Mouse (Mus musculus): ENCODE data around the gene Zfp746. TPM values are rescaled to one million over a fixed set of nuclear protein-coding genes. Genes with fewer than 3 reads are reported as not detected.

Gene Zfp746
- total and polyA plus RNA-seq, 3 experiments, result 13.2 to 34.2 (median 14.8) TPM

DNA sequence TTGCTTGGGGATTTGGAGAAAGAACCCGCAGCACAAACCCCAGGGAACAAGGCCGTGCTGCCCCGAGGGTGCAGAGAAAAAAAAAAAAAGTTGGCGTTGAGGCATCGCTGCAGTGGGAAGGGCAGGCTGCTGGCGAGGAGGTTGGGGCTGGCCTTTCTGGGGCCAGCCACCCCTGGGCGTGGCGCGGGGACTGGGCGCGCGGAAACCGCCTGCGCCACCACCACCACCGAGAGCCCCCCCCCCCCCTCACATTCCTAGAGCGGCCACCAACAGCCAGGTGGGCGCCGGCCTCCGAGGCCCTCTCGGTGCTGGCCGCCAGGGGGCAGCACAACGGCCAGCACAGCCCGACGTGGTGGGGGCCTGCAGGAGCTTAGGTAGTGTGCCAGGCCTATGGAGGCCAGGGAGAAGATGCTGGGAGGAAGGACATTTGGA lies 70.3 kb downstream of the Zfp746 start:
- Histone ChIP-seq H3K4me1 (ENCODE audit: insufficient read depth, low read depth, low read length) (peaks cover 13% of the 10 kb centered on the region), H3K9me3 (replicated peaks) (no peaks in the 10 kb centered on the region), H3K27me3 (ENCODE audit: insufficient read depth, low read length) (0 out of 2 replicates have a peak, but pooled peaks cover 3% of the 10 kb centered on the region), H3K4me3 (ENCODE audit: low read depth, low read length) (peak overlapping the region; percentile 62; the same call in 1 of the 2 replicates), H3K36me3 (replicated peaks) (peaks cover 29% of the 10 kb centered on the region)
- TF ChIP-seq CTCF (IDR thresholded peaks at IDR 0.05; ENCODE audit: low read depth, low read length), result peak; percentile 68; the same call in 1 of the 2 replicates
- TF ChIP-seq GATA1 (IDR thresholded peaks at IDR 0.05; ENCODE audit: borderline replicate concordance, low read length), result no peak
- DNase-seq (ENCODE audit: low spot score), result peak; percentile 86
- ATAC-seq (ENCODE audit: extremely low read depth, insufficient number of reproducible peaks, low FRiP score, poor library complexity, severe bottlenecking), result peak; percentile 40; the same call in 1 of the 2 replicates

Other genes with a start within 250 kb of the Zfp746 start
- 11.1 and 14.3 TPM in 2 replicates for gene Zfp282, start 209.4 kb downstream of the Zfp746 start, total RNA-seq (2014; fragmentation: Nextera tagmentation)
- gene Zfp282, start 209.4 kb downstream of the Zfp746 start, total RNA-seq (2017), result 13.3 and 13.6 TPM in 2 replicates
- gene Zfp282, start 209.4 kb downstream of the Zfp746 start, polyA plus RNA-seq (2012), result 24.6 and 24.9 TPM in 2 replicates
- gene Zfp212, start 166.1 kb downstream of the Zfp746 start, total RNA-seq (2014; fragmentation: Nextera tagmentation), result 11.1 and 11.4 TPM in 2 replicates
- 7.6 and 8.2 TPM in 2 replicates for gene Zfp212, start 166.1 kb downstream of the Zfp746 start, total RNA-seq (2017)
- gene Zfp212, start 166.1 kb downstream of the Zfp746 start, polyA plus RNA-seq (2012), result 14.0 and 16.5 TPM in 2 replicates
- gene Zfp956, start 133.2 kb downstream of the Zfp746 start, total RNA-seq (2014; fragmentation: Nextera tagmentation), result 6.2 and 6.5 TPM in 2 replicates
- 5.8 and 8.6 TPM in 2 replicates for gene Zfp956, start 133.2 kb downstream of the Zfp746 start, total RNA-seq (2017)
- 5.5 and 8.0 TPM in 2 replicates for gene Zfp956, start 133.2 kb downstream of the Zfp746 start, polyA plus RNA-seq (2012)
- 27.4 and 28.0 TPM in 2 replicates for gene Zfp777, start 37.7 kb downstream of the Zfp746 start, total RNA-seq (2014; fragmentation: Nextera tagmentation)
- gene Zfp777, start 37.7 kb downstream of the Zfp746 start, total RNA-seq (2017), result 22.1 and 25.4 TPM in 2 replicates
- 69.6 and 86.8 TPM in 2 replicates for gene Zfp777, start 37.7 kb downstream of the Zfp746 start, polyA plus RNA-seq (2012)